Mouse (Mus musculus): ENCODE data around the gene Tent5d. TPM values are rescaled to one million over a fixed set of nuclear protein-coding genes. Genes with fewer than 3 reads are reported as not detected.
A peak's percentile ranks its signal among the peaks of the same experiment; 100 is the strongest.

Gene Tent5d
- not detected for total RNA-seq (2021)
- long read RNA-seq, experiment 1: 0 reads
- long read RNA-seq, experiment 2: 0 reads

DNA sequence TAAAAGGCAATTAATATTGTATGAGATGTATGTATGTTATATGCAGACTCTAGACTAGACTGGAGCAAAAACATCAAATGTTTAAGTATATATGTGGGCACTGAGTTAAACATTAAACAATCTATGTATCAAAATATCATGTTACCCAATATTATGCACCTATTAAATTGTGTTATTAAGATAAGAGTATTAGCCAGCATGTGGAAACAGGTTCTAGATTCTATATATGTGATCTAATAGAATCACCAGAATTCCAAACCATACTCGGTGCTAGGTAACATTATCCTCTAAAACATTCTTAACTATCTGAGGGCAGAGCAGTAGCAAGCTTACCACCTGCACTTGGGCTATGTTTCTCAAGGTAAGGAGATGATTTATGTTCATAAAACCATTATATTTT, at the start of gene Tent5d:
Gene Tent5d, plus strand, starts transcription at position 301 of the 400 bp plus-strand sequence.
- intact Hi-C loops (cut with DNase I; ENCODE audit: low total_unique reads): no loop called here
- no peak for DNase-seq

DNA sequence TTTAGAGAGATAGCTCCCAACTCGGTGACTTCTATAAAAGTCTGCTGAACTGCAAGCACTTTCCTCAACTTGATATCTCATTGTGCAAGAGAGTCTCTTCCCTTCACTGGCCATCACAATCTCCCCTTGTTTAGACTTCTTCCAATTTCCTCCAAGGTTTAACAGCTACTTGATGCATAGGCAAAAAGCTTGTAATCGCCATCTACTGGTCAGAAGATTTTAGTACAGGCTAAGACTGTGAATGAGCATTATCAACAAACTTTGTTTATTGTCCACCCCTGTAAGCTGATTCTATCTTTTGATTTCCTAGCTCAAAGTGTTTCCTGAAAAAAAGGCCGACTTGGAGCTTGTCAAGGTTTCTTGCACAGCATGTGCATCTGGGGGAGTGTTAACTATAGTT, 24.5 kb upstream of the Tent5d start:
- intact Hi-C loops (cut with DNase I; ENCODE audit: low total_unique reads): no loop called here
- no peak for DNase-seq

DNA sequence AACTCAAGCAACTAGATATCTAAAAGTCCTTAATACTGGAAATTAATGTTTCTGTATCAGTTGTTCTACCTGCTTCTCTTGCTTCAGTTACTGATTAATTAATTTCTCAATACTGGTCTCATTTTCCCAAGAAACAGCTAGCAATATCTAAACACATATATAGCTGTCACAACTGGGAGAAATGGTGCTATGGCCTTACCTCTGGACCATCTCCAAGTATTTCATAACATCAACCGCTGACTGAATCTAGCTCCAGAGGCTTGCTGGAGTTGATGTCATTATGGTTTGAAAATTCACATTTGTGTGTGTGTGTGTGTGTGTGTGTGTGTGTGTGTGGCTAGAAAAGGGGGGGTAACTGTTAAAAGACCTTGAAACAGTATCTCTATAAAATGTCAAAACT, 2.3 kb upstream of the Tent5d start:
- intact Hi-C loops (cut with DNase I; ENCODE audit: low total_unique reads): no loop called here
- no peak for DNase-seq

DNA sequence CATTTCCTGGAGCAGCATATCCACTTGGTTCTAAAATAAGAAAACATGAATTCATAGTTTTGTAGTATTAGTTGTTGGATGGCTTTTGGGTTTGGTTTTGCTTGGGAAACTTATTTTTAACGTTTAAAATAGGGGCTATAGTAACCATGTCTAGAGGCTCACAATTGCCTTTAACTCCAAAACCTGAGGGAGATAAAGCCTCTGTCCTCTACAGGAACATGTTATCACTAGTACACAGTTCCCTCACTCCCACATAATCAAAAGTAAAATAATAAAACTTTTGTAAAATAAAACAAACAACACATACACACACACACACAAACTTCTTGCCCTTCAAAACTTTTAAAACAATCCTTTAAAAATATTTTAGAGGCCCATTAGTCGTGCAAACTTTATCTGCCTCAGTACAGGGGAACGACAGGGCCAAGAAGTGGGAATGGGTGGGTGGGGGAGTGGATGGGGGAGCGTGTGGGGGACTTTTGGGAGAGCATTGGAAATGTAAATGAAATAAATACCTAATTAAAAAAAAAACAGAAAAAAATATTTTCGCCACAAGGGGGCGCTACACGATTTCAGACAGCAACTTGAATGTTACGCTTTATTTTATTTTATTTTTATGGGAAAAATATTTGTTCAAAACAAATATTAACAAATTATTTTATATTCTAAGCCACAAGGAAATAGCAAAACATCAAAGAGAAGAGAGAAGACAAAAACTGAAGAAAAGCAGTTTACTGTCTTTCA, 1.5 kb upstream of the Tent5d start:
- no peak for DNase-seq
- intact Hi-C loops (cut with DNase I; ENCODE audit: low total_unique reads): no loop called here

DNA sequence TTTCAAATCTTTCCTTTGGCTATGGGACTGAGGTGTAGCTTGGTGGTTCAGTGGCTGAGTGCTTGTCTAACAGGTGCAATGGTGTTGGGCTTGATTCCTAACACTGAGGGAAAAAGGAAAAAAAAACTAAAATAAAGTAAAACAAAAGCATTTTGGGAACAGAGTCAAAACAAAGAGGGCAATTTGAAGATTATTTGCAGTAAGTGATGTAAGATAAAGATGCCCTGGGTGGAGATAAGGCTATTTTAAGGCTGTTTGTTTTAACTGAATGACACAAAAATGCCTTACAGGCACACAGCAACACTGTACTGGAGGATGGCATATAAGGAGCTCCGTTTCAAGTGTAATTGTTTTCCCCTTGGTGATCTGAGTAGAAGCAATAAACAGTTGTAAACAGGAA, 3.4 kb downstream of the Tent5d start:
- intact Hi-C loops (cut with DNase I; ENCODE audit: low total_unique reads): loop anchor here (5.0 kb wide), 1 partner anchor 693 kb away; no protein-coding TSS in a partner anchor
- DNase-seq: no peak

DNA sequence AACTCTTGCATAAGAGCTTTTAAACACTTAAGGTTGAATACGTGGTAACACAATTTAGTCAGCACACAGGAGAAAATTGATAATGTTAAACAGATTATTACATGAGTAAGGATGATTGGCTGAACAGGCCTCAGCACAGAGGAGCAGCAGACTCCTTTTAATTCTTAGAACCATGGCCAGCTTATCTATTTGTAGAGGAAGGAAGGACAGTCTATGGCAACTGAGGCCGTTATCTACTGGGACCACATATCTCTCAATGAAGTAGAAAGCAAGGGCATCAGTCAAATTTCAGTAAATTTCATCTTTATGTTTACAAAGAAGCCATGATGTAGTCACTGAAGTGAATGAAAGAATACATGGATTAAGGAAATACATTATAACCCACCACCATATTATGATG, 4.5 kb downstream of the Tent5d start:
- intact Hi-C loops (cut with DNase I; ENCODE audit: low total_unique reads): loop anchor here (5.0 kb wide), 1 partner anchor 695 kb away; no protein-coding TSS in a partner anchor
- DNase-seq: no peak

DNA sequence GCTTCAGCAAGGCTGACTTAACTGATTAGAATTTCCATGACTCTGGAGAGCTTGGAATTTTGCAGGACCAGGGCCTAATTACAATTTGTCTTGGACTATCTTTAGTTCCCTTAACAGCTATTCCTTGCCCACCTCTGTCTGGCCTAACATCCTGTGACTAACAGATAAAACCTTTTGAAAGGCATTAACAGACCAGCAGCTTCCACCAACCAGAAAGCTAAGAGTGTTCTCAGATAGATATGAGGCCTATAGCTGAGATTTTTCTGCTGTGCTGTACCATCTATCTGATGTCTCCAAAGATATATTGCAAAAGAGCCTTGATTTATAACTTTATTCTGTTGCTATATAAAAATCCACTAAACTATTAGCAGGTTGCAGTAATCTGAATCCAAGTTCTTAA, 19.7 kb downstream of the Tent5d start:
- no peak for DNase-seq
- intact Hi-C loops (cut with DNase I; ENCODE audit: low total_unique reads): no loop called here

DNA sequence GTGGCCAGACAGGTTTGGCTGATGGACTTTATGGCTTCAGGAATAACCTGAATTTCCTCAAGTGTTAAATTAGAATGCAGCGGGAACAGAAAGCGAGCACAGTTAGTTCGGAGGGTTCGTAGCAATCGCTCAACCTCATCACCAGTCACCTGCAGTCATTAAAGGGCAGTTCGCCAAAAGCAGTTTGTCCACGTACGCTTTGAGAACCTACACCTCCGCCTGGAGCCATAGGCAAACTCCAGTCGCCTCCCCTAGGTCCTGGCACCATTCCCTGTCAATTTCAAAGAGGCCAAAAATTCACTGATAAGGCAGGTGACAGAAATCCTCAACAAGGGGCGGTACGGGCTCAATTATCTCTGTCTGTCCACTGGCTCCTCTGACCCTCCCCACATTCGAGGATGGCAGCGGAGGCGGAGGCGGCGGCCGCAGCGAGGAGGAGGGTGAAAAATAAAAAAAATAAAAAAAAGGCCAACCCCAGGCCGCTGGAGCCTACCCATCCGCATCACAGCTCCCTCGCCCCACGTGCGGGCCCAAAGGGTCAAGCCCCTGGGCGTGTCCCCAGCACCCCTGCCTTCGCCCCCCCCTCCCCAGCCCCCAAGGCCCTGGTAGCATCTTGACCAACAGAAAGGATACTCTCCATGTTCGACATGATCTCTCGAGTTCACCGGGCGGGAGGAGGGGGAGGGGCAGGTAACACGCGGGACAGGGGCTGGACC, 23.3 kb downstream of the Tent5d start:
- DNase-seq: peak; percentile 3

DNA sequence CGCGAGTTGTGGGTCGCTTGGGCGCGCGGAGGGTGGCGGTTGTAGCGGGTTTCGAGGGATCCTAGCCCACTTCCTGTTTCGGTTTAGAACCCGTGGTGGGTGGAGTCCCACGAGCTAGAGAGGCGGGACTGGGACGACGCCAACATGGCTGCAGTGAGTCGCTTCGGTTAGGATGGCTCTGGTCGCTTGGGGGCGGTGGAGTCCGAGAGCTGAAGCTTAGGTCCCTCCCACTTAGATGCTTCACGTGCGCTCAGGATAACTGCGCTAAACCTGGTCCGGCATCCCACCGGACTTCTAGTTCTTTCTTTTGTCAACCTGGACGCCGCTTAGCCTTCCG, 23.8 kb downstream of the Tent5d start, which contains the start of gene 2610002M06Rik:
Gene 2610002M06Rik, minus strand, starts transcription at position 117 of the 337 bp plus-strand sequence.
- intact Hi-C loops (cut with DNase I; ENCODE audit: low total_unique reads): no loop called here
- DNase-seq: peak; percentile 88

More for the DNA sequence above, 23.3 kb downstream of the Tent5d start:
- intact Hi-C loops (cut with DNase I; ENCODE audit: low total_unique reads): no loop called here

DNA sequence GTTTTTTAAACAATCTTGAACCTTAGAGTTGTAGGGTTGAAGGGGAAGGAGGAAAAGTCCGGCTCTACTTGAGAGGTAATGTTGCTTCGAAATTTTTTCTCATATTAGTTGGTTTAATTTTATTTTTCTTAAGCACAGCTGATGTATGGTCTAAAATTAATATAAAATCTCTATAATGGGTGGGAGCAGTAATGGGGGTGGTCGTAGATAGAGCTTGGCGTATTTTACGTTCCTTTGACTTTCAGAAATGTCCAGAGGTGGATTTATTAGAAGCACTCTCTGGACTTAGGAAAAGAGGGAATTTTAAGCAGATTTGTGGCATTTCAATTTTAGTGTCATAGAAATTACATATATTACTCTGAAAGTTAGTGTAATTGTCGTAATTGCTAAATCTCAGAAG, 24.3 kb downstream of the Tent5d start:
- intact Hi-C loops (cut with DNase I; ENCODE audit: low total_unique reads): no loop called here
- DNase-seq: no peak

DNA sequence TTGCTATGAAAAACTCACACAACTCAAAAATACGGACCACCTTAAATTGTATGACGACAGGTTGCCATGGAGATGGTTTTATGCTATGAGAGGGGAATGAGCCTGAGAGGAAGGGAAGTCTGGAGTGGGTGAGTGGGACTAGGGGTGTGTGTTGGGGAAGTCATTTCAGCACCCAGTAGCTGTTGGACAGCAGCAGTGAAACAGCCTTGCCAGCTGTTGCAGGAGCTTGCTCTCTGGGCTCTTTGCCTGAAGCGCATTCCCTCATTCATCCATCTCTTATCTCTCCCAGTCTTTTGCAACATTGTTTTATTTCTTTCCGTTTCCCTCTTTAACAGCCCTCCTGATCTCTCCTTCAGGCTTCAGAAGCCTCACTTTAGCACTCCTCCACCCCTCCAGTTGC, 65.8 kb downstream of the Tent5d start:
- no peak for DNase-seq
- intact Hi-C loops (cut with DNase I; ENCODE audit: low total_unique reads): no loop called here

Other genes with a start within 250 kb of the Tent5d start
- not detected for gene Tbx22, start 124.6 kb upstream of the Tent5d start, total RNA-seq (2021)
- gene 2610002M06Rik, start 23.7 kb downstream of the Tent5d start, total RNA-seq (2021): 1 to 10 TPM; 3.1 to 3.9 TPM
- gene Gm732, start 155.9 kb downstream of the Tent5d start, total RNA-seq (2021): not detected

Data from gastrocnemius, postnatal 14 days (tissue).